Mouse (Mus musculus) central nervous system, embryonic 11.5 days (tissue): Measurements from ENCODE around the gene Cnot6l. TPM values are rescaled to one million over a fixed set of nuclear protein-coding genes. Genes with fewer than 3 reads are reported as not detected.

Experiments
- polyA plus RNA-seq: library from polyadenylated mRNA; depleted of rRNA; stranded (reverse); fragments of >200 nt; gene quantifications from 2 replicates; pipeline ENCODE4 v1.2.3, GENCODE M21; 2012; rRNA removed

Gene Cnot6l
- 6.2 and 14.6 TPM in 2 replicates for polyA plus RNA-seq

GRCm38 (mm10) chr5:96164021-96164411 lies at the start of gene Cnot6l:
Gene Cnot6l (minus strand): TSS chr5:96164171.

GRCm38 (mm10) chr5:96209459-96209858 lies 45.5 kb upstream of the Cnot6l start, which contains the start of gene Mrpl1:
Gene Mrpl1 (plus strand): TSS chr5:96209493.

Other genes starting within 250 kb of the Cnot6l start
- 0.17 and 1.0 TPM in 2 replicates for gene Cxcl13, start 207.2 kb downstream of the Cnot6l start, polyA plus RNA-seq
- 10.5 and 14.4 TPM in 2 replicates for gene Mrpl1, start 45.3 kb upstream of the Cnot6l start, polyA plus RNA-seq
- gene Fras1, start 209.8 kb upstream of the Cnot6l start, polyA plus RNA-seq = 3.4 and 7.2 TPM in 2 replicates